Mouse (Mus musculus): ENCODE measurements around the gene Bpi.

The Bpi gene

GRCm38 (mm10) chr2:158242170-158242896, 15.6 kb upstream of the Bpi start:
- DNase-seq (ENCODE audit: low read depth, low spot score): no peak

GRCm38 (mm10) chr2:158243129-158243870, 14.6 kb upstream of the Bpi start:
- DNase-seq (ENCODE audit: low read depth, low spot score): no peak

- no peak for DNase-seq (ENCODE audit: low read depth, low spot score)
Observed at GRCm38 (mm10) chr2:158245072-158245817, 12.6 kb upstream of the Bpi start.

- no peak for DNase-seq (ENCODE audit: low read depth, low spot score)
Observed at GRCm38 (mm10) chr2:158247852-158248251, 10.0 kb upstream of the Bpi start.

GRCm38 (mm10) chr2:158248318-158248717, 9.6 kb upstream of the Bpi start:
- no peak for DNase-seq (ENCODE audit: low read depth, low spot score)

- DNase-seq (ENCODE audit: low read depth, low spot score): no peak
Observed at GRCm38 (mm10) chr2:158250558-158250957, 7.3 kb upstream of the Bpi start.

GRCm38 (mm10) chr2:158253806-158254205, 4.1 kb upstream of the Bpi start:
- no peak for DNase-seq (ENCODE audit: low read depth, low spot score)

- DNase-seq (ENCODE audit: low read depth, low spot score): no peak
Observed at GRCm38 (mm10) chr2:158256894-158257293, 1.0 kb upstream of the Bpi start.

GRCm38 (mm10) chr2:158258781-158259180, 887 bp downstream of the Bpi start:
- peak; percentile 65 for DNase-seq (ENCODE audit: low read depth, low spot score)

- DNase-seq (ENCODE audit: low read depth, low spot score): no peak
Observed at GRCm38 (mm10) chr2:158259498-158259897, 1.6 kb downstream of the Bpi start.

GRCm38 (mm10) chr2:158264877-158265276, 7.0 kb downstream of the Bpi start:
- no peak for DNase-seq (ENCODE audit: low read depth, low spot score)

- DNase-seq (ENCODE audit: low read depth, low spot score): no peak
Observed at GRCm38 (mm10) chr2:158270017-158270416, 12.1 kb downstream of the Bpi start.

- no peak for DNase-seq (ENCODE audit: low read depth, low spot score)
Observed at GRCm38 (mm10) chr2:158273646-158274045, 15.8 kb downstream of the Bpi start.

GRCm38 (mm10) chr2:158275349-158275748, 17.5 kb downstream of the Bpi start:
- DNase-seq (ENCODE audit: low read depth, low spot score): no peak

- DNase-seq (ENCODE audit: low read depth, low spot score): no peak
Observed at GRCm38 (mm10) chr2:158275811-158276210, 17.9 kb downstream of the Bpi start.

- no peak for DNase-seq (ENCODE audit: low read depth, low spot score)
Observed at GRCm38 (mm10) chr2:158276451-158276850, 18.6 kb downstream of the Bpi start.

GRCm38 (mm10) chr2:158276878-158277277, 19.0 kb downstream of the Bpi start:
- no peak for DNase-seq (ENCODE audit: low read depth, low spot score)

GRCm38 (mm10) chr2:158279656-158280055, 21.8 kb downstream of the Bpi start:
- no peak for DNase-seq (ENCODE audit: low read depth, low spot score)

GRCm38 (mm10) chr2:158281497-158282205, 23.8 kb downstream of the Bpi start:
- no peak for DNase-seq (ENCODE audit: low read depth, low spot score)

GRCm38 (mm10) chr2:158283136-158283535, 25.2 kb downstream of the Bpi start:
- no peak for DNase-seq (ENCODE audit: low read depth, low spot score)

GRCm38 (mm10) chr2:158283771-158284170, 25.9 kb downstream of the Bpi start:
- DNase-seq (ENCODE audit: low read depth, low spot score): no peak

GRCm38 (mm10) chr2:158284571-158284970, 26.7 kb downstream of the Bpi start:
- peak; percentile 42 for DNase-seq (ENCODE audit: low read depth, low spot score)
